Mouse (Mus musculus) embryo, embryonic 10 days (tissue): Measurements from ENCODE around the gene Lpcat1.

Experiments used
- DNase-seq: peaks from one replicate; pipeline ENCODE4 v3.0.0-alpha.2; 2015; ENCODE audit warnings: low spot score

Lpcat1 gene

DNA sequence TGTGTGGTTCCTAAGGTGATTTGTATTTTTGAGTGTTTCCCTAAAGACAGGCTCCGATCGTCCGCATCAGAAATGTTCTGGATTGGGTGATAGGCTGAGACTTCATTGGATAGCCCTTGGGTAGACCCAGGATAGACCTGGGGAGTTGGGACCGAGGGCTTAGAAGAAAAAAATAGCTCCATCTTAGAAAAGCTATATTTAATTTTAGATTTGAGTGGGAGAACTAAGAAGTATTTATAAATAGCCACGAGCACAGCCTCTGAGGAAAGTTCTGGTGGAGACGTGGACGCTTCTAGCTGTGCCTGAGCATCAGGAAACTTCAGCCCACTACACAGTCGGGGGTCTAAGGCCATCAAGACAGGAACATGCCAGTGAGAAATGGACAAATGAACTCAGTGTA, 9.8 kb downstream of the Lpcat1 start:
- no peak for DNase-seq

GRCm38 (mm10) chr13:73477841-73478240, 10.8 kb downstream of the Lpcat1 start:
- DNase-seq, result no peak

GRCm38 (mm10) chr13:73482476-73482875, 15.5 kb downstream of the Lpcat1 start:
- no peak for DNase-seq

DNA sequence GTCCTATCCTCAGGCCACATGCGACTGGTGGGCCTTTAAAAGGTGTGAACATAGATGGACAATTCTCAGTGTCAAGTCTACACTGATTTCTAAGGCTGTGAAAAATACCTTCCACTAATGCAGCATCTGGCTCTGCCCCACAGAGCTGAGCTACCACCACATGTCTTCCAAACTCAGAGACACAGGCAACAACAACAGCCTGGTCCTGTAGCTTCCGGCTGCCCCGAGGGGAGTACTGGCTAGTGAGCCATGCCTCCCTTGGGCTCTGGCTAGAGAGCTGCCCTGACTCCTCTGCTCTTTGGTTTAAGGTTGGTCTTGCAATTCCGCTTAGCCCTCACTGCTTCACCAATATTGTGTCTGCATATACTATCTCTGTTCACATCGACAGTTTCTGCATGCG, 16.3 kb downstream of the Lpcat1 start:
- DNase-seq, result no peak

DNA sequence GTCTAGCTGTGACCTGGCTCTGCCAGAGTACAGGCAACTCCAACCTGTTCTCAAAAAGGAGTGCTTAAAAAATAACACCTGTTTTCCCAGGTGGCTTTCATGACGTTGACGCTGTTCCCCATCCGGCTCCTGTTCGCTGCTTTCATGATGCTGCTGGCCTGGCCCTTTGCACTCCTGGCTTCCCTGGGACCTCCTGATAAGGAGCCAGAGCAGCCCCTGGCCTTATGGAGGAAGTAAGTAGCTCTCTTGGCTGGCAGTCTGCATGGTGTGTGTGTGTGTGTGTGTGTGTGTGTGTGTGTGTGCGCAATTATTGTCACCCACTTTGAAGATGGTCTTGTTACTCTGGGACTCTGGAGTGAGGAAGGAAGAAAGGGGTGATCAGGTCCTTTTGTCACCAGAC, 17.2 kb downstream of the Lpcat1 start:
- DNase-seq, result no peak

DNA sequence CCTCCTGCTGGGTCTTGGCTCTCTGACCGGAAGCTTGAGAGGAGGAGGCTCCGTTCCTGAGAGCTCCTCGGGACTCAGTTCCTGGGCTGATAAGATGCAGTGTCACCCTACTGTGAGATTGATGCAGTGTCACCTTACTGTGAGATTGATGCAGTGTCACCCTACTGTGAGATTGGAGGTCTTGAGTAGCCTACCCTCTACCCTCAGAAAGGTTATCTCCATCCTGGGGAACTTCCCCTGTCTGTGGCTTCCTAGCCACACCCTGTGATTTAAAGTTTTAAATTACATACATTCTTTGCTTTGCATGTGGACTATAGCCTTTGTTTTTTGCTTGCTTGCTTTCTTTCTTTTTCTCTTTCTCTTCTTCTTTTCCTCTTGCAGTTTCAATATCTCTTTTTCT, 21.1 kb downstream of the Lpcat1 start:
- no peak for DNase-seq

DNA sequence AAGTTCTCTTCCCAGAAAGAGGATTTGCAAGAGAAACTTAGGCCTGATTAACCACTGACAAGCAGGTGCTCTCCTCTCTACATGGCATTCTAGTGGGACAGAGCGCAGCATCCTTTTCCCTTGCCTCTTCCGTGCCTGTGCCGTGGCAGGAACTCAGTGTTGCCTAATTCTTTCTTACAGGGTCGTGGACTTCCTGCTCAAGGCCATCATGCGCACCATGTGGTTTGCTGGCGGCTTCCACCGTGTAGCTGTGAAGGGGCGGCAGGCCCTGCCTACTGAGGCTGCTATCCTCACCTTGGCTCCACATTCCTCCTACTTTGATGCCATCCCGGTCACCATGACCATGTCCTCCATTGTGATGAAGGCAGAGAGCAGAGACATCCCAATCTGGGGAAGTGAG, 21.7 kb downstream of the Lpcat1 start:
- DNase-seq, result no peak

DNA sequence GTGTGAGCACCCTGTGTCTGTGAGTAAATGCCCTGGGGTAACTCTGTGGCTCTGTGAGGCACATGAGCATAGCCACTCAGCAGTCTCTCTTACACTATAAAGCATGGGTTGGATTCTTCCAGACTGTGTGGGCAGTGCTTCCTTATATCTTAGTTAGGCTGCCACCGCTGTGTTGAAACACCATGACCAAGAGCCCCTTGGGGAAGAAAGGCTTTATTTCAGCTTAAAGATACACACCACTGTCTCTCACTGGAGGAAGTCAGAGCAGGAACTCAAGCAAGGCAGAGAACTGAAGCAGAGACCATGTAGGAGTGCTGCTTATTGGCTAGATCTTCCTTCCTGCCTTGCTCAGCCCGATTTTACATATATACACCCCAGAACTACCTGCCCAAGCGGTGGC, 23.0 kb downstream of the Lpcat1 start:
- no peak for DNase-seq

DNA sequence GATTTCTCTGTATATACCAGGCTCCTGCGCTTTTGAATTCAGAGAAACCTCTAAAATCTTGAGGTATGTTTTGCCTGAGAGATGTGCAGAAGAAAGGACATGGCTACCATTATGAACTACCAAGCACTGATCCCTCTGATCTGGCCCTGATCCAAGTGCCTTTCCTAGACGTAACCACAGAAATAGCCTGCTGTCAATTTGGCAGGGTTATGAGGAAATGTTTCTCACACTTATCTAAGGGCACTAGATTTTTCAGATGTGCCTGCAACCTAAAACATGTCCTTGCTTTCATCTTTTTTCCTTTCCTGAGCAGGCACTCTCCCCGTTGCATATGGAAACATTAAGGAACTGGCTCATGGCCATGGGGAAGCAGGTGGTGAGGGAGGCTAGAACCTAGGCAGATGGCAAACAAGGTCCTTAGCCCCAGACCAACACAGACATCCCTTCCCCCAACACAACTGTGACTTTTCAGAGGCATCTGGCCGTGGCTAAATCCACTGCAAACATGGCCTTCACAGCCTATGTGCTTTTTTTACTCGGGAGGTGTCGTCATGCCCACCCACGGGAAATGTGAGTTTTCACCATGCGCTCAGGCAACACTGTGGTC, 23.7 kb downstream of the Lpcat1 start:
- no peak for DNase-seq

- DNase-seq, result no peak
Observed at GRCm38 (mm10) chr13:73493183-73493582, 26.2 kb downstream of the Lpcat1 start.

DNA sequence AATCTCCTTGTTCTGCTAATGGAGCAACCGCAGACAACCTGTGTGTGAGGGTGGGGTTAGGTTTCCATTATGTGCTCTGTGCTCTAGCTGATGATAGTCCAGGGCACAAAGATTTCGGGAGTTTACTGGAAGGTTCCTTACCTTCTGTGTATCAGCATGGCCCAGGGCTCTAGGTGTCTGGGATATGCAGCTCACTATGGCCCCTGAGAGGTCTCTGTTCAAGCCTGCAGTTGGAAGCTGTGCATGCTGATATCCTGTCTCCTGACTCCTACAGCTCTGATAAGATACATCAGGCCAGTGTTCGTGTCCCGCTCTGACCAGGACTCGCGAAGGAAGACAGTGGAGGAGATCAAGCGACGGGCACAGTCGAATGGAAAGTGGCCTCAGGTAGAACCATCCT, 27.5 kb downstream of the Lpcat1 start:
- no peak for DNase-seq

DNA sequence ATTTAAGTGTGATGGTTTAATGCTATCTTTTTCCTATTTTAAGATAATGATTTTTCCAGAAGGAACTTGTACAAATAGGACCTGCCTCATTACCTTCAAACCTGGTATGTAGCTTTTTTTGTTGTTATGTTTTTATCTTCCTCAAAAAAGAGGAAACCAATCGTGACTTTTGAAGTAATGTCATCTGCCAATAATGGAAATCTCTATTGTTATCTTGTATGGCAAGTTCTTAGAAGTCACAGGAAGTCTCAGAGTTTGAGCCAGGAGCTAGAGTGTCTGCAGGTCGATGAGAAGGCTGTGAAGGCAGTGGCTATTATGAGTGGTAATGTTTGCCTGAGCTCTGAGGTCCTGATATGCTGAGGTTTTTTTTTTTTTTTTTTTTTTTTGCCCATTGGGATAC, 29.1 kb downstream of the Lpcat1 start:
- no peak for DNase-seq

DNA sequence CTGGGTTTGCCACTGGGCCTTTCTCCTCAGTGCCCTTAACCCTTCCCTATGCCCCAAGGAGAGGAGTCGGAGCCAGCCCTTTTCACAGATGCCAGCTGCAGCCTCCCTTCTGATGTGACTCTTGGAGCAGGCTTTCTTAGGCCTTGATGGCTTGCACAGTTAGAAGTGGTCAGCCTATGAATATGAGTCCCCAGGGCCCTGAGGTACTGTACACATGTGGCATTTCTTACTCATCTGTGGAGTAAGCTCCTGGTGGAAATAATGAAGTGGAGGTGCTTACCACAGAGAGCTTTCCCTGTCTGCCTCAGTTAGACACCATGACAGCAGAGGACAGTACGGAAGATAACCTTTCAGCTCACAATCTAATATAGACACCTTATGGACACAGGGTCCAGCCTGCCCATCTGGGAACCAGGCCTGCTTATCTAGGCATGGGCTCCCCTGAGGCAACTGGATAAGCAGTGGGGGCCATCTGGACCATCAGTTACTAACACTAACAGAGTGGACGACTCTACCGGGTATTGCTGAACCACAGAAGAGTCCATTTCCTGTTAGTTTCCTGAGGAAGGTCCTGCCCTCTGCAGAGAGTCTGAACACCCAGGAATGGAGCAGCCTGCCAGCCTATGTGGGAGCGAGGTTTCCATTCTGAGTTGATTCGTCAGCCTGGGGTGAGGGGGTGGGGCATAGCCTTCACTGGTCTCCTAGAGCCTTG, 33.1 kb downstream of the Lpcat1 start:
- peak; percentile 22 for DNase-seq

- peak; percentile 26 for DNase-seq
Observed at GRCm38 (mm10) chr13:73502719-73503118, 35.7 kb downstream of the Lpcat1 start.

DNA sequence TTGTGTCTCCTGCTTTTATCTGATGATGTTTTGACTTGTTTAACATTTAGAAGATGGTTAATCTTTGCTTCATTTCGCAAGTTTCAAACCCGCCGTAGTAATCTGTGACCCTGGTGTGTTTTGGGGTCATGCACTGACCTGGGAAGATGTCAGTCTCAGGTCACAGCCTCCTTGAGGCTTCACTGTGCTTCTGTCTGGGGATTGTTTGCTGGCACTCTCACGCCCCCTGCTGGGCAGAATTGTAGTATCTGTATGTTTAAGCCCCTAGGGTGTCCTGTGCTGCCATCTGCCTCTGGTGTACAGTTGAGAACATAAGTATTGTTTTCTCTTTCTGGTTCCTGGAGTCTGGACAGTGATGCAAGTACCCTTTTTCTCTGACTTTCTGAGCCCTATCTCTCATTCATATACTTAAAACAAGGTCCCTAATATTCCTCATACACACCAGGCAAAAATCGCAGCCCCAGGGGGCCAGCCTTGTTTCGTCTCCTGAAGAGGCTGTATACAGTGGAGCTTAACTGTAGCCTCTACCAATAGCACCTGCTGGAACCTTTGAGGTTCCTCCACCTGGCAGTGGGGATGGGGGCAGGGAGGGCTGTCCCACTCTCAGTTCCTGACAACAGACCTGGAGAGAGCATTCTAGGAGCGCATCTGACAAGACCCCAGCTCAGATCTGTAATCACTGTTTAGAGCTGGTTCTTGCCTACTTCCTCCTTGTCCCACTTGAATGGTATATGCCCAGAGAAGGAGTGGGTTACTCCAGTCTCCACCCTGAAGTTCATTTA, 38.9 kb downstream of the Lpcat1 start:
- DNase-seq, result peak; percentile 78

DNA sequence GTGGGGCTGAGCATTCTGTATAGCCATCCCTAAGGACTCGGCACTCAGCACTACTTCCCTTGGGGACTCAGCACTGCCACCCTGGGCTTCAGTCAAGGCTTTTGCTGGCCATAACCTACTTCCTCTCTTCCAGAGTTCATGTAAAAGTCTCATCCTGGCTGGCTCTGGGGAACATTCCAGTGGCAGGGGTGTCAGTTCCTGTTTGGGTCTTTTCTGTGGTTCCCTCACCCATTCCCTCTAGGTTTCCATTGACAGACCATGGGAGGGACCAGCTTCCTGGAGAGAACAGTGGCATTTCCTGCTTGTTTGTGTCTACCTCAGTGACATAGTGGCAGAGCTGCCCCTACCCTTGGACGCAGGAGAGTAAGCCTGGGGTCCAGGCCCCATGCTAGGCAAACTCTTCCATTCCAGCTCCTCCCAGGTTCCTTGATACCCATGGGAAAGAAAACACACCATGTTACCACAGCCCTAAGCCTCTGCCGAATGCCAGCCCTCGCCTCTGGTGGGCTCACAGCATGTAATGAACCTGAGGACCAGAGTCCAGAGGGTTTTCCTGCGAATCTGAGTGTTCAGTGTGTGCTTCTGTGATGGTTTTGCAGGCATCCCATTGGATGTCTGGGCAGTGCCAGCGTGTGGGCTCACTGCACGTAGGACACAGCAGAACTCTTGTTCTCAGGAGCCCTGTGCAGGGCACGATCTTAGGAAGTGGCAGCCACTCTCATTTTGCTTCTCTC, 42.0 kb downstream of the Lpcat1 start:
- no peak for DNase-seq

DNA sequence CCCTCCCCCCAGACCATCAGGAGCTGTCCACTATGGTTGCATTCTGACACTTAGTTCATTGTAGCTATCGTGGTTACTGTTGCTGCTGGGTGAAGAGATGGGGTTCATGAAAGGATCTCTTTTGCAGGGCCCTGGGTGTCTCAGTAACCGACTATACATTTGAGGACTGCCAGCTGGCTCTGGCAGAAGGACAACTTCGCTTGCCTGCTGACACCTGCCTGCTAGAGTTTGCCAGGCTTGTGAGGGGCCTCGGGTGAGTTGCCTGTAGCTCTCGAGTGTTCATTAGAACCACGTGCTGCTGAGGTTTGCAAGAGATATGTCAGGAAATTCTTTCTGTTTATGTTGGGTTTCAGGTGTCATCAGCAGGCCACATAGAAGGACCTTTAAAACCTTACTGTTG, 42.9 kb downstream of the Lpcat1 start:
- DNase-seq, result no peak

DNA sequence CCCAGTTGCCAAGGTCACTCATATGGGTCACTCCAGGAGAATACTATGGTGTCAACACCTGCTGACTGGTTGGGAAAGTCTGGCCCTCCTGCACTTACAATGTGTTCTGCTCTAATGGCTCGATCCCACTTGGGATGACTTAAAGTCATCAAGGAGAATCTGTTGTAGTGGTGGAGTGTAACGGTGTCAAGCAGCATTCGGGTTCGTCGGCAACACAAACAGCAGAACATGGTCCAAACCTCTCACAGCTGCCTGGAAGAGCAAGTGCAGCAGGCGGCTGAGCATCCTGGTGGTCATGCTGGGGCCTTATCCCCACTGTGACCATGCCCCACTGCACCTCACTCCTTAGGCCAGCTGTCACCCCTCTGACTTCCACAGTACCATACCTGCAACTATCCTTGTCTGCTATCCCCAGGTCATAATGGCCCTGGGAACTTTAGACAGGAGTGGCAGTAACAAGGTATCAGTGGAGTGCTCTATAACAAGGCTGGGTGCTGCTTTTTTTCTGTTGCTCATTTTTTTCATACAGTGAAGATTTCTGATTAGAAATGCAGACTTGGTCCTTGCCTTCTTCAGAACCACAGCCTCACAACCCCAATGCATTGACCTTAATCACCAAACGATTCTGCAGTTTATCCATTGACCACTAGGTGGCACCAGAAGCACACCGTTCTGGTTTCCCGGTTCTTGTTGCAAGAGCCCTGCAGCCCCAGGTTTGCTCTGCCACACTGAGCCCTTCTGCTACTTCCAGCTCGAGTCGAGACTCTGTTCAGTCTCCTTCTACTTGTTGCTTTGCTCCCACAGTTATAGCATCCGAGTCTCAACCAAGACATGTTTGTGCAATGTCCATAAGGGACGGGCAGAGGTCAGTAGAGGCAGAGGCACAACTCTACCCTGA, 46.0 kb downstream of the Lpcat1 start:
- peak; percentile 87 for DNase-seq

- no peak for DNase-seq
Observed at GRCm38 (mm10) chr13:73516886-73517285, 49.9 kb downstream of the Lpcat1 start.

DNA sequence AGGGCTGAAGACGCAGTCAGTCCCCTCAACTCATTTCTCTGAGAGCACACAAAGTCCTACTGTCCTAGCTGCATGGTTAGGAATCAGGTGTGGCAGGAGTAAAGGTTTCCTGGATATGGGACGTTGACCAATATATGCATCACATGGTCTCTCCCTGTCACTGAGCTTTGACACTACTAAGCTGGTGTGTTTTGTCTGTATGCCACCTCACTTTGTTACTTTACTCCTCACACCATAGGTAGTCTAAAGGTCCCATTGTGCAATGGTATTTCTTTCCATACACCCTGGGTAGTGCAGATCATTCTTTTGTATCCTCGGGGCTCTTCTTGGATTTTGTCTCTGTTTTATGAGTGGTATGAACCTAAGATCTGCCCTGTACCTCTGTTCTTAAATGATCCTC, 66.7 kb downstream of the Lpcat1 start:
- DNase-seq, result no peak

GRCm38 (mm10) chr13:73535287-73535686, 68.3 kb downstream of the Lpcat1 start:
- no peak for DNase-seq

DNA sequence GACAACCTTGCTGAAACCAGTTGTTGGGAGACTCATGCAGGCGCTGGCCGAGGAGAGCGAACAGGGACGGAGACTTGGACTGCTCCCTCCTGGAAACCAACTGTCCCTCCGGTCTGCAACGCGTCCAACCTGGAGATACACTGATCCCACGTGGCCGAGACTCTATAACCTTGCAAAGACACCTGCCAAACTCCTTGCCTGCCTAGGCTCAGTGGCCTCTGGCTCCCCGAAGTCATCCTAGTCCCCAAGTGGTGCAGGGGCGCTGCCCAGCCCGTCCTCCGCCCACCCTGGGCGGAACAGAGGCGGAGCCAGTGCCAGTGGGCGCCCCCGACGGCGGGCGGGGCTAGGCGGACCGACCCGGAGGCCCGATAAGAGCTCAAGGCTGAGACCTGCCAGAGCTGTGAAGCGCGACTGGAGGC, 69.4 kb downstream of the Lpcat1 start, which contains the start of gene Slc6a3:
Gene Slc6a3, plus strand, starts transcription at position 345 of the 419 bp plus-strand sequence.
- DNase-seq, result peak; percentile 57
